Mouse (Mus musculus) thymus, adult 2 months (tissue): ENCODE data around the gene Islr2. TPM values are rescaled to one million over a fixed set of nuclear protein-coding genes. Genes with fewer than 3 reads are reported as not detected.

Experiments
- DNase-seq: peaks from one replicate; pipeline ENCODE4 v3.0.0; 2021
- H3K27ac ChIP-seq: fragments of 200-500 bp; 2 replicates; pipeline ENCODE4 v1.5.1; 2012; ENCODE audit warnings: low read length, control low read depth; ENCODE audit not compliant: control insufficient read depth, insufficient read depth
- H3K27me3 ChIP-seq: fragments of 200-500 bp; 2 replicates; pipeline ENCODE4 v1.6.1; 2012; ENCODE audit warnings: mild to moderate bottlenecking, low read length, moderate library complexity, mixed read lengths; ENCODE audit not compliant: control insufficient read depth, insufficient read depth
- H3K36me3 ChIP-seq: fragments of 200-500 bp; 2 replicates; pipeline ENCODE4 v1.6.1; 2012; ENCODE audit warnings: mild to moderate bottlenecking, low read length, moderate library complexity; ENCODE audit not compliant: control insufficient read depth, insufficient read depth
- H3K4me1 ChIP-seq: fragments of 200-500 bp; replicated peaks from 2 replicates; pipeline ENCODE4 v1.6.1; 2012; ENCODE audit warnings: low read length; ENCODE audit not compliant: control insufficient read depth, insufficient read depth
- H3K4me3 ChIP-seq: fragments of 200-500 bp; 2 replicates; pipeline ENCODE4 v1.5.1; 2012; ENCODE audit warnings: mild to moderate bottlenecking, low read length, control low read depth, moderate library complexity; ENCODE audit not compliant: control insufficient read depth, insufficient read depth
- CTCF ChIP-seq: fragments of 200-500 bp; IDR thresholded peaks from 2 replicates; pipeline ENCODE4 v1.5.1; 2012; ENCODE audit warnings: mild to moderate bottlenecking, control low read depth, low read length, moderate library complexity, borderline replicate concordance; ENCODE audit not compliant: control insufficient read depth, poor library complexity, insufficient read depth; ENCODE audit errors: extremely low read depth
- POLR2A ChIP-seq: fragments of 200-500 bp; IDR thresholded peaks from 2 replicates; pipeline ENCODE4 v1.6.1; 2012; ENCODE audit warnings: mild to moderate bottlenecking, low read length, control low read depth, moderate library complexity; ENCODE audit not compliant: control insufficient read depth, poor library complexity, insufficient read depth; ENCODE audit errors: extremely low read depth
- WGBS: fragments of 180-500 bp; shearing (Covaris S2); methylation state at CpG from one replicate; pipeline ENCODE4 v1.1.7; 2018; 5-methylcytosine and 5-hydroxymethylcytosine counted together
- polyA plus RNA-seq: library from polyadenylated mRNA; depleted of rRNA; stranded (reverse); fragments of >200 nt; gene quantifications from 2 replicates; pipeline ENCODE4 v1.2.3, GENCODE M21; 2012

The Islr2 gene
- polyA plus RNA-seq, 1 experiment = 0.50 TPM

DNA sequence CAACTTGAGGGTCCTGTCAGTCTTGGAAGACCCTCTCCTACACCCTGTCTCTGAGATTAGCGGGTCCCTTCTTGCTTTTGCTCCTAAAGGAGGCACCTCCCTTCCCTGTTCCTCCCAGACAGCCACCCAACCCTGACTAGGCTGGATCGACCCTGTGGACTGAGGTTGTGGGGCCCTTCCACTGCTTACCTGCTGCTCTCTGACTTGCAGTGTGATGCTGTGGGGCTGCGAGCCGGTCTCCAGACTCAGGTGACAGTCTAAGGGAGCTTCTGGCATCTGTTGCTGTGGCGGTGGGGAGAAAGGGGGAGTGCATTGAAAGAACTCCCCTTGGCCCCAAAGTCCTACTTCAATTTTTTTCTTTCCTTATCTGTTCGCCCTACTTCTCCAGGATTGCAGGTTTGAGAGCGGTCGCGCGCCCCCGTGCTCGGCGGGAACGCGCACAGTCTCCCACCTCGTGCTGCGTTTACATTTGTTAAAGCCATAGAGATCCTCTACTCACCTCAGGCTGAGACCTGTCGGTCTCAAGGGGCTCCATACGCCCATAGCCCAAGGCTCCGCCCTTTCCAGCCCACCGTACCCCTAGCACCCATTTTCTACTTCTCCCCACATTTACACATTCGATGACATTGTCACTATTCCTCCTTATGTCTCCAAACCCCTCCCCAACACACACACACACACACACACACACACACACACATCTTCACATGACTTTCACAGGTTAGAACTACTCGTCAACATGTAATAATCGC is 2.9 kb downstream of the Islr2 start:
- H3K27me3 ChIP-seq = peaks cover 36% of the 10 kb centered on the region; the same call in 1 of the 2 replicates
- WGBS = 10% methylated on average over 24 of the region's 24 CpGs
- no peak overlapping the region for H3K27ac ChIP-seq
- H3K4me1 ChIP-seq = peaks cover 17% of the 10 kb centered on the region; the same call in 1 of the 2 replicates
- H3K4me3 ChIP-seq = no peak overlapping the region
- TF ChIP-seq CTCF (no peak), POLR2A (no peak)
- H3K36me3 ChIP-seq = no peaks in the 10 kb centered on the region
- DNase-seq = no peak

DNA sequence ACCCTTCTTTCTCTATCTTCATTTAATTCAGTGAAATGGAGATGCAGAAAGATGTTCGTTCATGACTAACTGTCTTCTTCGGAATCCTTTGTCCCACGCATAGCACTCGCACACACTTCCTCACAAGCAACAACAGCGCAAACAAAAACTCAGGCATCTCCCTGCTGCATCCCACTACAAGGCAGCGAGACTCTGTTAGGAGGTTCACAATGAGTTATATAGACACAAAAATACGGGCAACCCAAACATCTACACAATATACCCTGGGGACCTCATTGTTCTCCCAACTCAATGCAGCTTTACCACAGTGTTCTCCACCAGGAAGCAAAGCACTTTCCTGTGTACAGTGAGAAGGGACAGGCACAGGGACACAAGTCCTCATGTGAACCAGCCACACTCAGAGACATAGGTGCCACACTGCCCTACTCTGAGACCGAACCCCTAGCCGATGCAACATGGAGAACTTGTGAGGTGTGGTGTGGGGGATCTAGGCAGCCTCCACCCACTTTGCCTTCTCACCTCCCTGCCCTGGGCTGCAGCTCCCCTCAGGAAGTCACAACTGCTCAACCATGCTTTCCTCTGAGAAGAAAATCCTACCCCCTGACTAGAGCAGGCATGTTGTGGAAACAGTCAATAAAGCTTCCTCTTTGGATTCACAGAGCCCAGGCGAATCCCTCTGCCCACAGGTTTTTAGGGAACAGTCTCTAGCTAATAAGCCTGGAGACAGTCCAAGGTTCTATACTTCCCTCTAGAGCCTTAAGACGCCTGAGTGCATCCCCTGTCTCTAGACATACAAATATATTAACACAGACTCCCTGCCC is 3.6 kb downstream of the Islr2 start:
- no peak for DNase-seq
- no peak overlapping the region for H3K27ac ChIP-seq
- peaks cover 36% of the 10 kb centered on the region; the same call in 1 of the 2 replicates for H3K27me3 ChIP-seq
- no peak overlapping the region for H3K4me3 ChIP-seq
- H3K4me1 ChIP-seq = peaks cover 17% of the 10 kb centered on the region; the same call in 1 of the 2 replicates
- WGBS = 14% methylated on average over 11 of the region's 11 CpGs
- no peak for TF ChIP-seq CTCF
- TF ChIP-seq POLR2A = no peak
- no peaks in the 10 kb centered on the region for H3K36me3 ChIP-seq

DNA sequence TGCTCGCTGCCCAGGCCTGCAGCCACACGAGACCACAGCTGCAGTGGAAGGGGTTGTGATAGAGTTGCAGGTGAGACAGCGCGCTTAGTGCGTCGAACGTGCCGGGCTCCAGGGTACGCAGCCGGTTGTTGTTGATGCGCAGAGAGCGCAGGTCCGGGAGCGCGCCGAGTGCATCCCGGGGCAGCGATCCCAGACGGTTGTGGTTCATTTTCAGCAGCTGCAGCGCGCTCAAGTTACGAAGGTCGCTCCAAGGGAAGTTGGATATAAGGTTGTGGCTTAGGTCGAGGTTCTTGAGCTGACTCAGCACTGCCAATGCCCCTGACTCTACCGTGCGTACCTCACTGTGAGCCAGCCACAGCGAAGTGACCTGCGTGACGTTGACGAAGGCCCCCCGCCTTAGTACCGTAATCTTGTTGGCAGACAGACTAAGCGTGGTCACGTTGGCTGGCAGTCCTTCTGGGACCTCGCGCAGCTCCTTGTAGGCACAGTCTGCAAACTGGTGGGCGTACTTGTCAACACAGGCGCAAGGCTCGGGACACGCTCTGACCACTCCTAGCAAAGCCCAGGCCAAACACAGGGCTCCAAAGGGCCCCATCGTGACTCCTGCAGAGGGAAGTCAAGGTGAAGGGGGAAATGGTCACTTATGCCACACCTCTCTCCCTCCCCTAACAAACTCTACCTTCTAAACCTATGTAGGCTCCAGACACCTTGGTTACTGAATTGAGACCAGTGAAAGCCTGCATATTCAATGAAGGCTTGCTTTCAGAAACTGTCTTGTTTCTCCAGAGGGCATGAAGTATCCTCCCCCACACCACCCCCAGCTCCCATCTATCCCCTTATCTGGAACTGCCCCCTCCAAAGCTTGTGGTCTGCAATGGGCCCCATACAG is 4.5 kb downstream of the Islr2 start:
- no peak overlapping the region for H3K4me3 ChIP-seq
- H3K36me3 ChIP-seq = no peaks in the 10 kb centered on the region
- no peak overlapping the region for H3K27ac ChIP-seq
- no peak for DNase-seq
- peaks cover 36% of the 10 kb centered on the region; the same call in 1 of the 2 replicates for H3K27me3 ChIP-seq
- TF ChIP-seq CTCF (no peak), POLR2A (no peak)
- 7% methylated on average over 41 of the region's 41 CpGs for WGBS
- H3K4me1 ChIP-seq = peaks cover 17% of the 10 kb centered on the region; the same call in 1 of the 2 replicates

DNA sequence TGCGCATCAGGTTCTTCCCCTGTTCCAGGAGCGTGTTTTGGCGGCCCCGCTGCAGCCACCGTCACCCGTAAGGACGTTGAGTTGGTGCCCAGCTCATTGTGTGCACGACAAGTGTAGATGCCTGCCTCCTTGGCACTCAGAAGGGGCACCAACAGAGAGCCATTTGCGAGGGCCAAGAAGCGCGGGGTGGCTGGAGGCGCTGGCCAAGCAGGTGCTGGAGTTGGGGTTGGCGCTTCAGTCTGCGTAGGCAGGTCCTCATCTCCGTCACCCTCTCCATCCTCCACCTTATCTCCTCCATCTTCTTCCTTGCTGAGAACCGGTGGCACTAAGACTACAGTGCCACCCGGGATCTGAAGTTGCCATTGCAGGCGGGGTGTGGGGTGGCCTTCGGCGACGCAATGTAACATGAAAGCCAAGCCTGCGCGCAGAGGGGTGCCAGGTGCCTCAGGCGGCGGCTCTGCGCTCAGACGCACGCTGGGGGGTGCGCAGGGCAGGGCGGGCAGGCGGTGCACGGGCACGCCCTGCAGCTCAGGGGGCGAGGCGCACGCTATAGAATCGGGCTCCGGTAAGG is 5.2 kb downstream of the Islr2 start:
- WGBS = 5% methylated on average over 38 of the region's 38 CpGs
- peaks cover 15% of the 10 kb centered on the region; the same call in 1 of the 2 replicates for H3K4me1 ChIP-seq
- H3K36me3 ChIP-seq = no peaks in the 10 kb centered on the region
- DNase-seq = no peak
- peaks cover 36% of the 10 kb centered on the region; the same call in 1 of the 2 replicates for H3K27me3 ChIP-seq
- H3K4me3 ChIP-seq = no peak overlapping the region
- no peak for TF ChIP-seq POLR2A
- TF ChIP-seq CTCF = no peak
- no peak overlapping the region for H3K27ac ChIP-seq

DNA sequence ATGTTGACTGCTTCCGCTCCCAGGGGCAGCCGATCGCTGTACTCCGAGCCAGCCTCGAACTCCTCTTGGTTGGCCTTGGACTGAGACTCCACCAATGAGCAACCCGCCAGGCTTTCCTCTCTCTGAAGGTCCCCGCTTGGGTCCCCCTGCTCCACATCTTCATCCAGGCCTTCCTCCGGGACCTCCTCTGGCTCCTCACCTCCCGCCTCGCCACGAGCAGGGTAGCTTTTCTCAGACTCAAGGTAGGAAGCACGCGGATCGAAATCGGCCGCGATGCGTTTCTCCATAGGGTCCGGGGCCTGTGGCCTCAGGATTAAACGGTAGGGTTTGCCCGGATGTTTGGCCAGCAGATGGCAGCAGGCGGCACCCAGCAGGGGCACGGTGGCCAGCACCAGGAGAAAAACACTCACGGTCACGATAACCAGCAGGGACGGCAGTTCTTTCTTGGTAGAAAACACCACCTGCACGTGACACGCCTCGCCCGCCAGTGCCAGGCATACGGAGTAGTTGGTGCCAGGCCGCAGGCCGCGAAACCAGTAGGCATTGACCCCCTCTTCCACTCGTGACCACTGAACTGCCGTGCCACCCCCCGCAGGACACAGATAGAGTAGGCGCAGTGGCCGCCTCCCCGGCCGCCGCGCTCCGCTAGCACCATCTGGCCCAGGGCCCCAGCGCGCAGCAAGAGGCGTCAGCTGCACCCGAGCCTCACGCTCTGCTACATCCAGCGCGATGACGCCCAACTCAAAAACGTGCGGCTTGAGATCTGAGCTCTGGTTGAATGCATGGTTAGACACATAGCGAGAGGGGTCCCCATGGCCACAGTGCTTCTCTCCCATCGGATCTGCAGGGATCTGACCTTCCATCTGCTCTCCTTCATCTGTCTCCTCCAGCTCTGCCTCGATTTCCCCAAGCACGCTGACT is 6.1 kb downstream of the Islr2 start:
- Histone ChIP-seq H3K36me3 (no peaks in the 10 kb centered on the region), H3K27me3 (peaks cover 29% of the 10 kb centered on the region; the same call in 1 of the 2 replicates), H3K4me1 (peaks cover 15% of the 10 kb centered on the region; the same call in 1 of the 2 replicates), H3K27ac (no peak overlapping the region), H3K4me3 (no peak overlapping the region)
- peak; percentile 29 for DNase-seq
- 5% methylated on average over 58 of the region's 58 CpGs for WGBS
- TF ChIP-seq POLR2A (peak; percentile 20; the same call in 1 of the 2 replicates), CTCF (no peak)
